Mouse (Mus musculus) intestine, embryonic 15.5 days (tissue): ENCODE data around the gene Cplx1. TPM values are rescaled to one million over a fixed set of nuclear protein-coding genes. Genes with fewer than 3 reads are reported as not detected.
A peak's percentile ranks its signal among the peaks of the same experiment; 100 is the strongest.

Experiments used
- ATAC-seq: fragments of 200-750 bp; cut with Nextera tagmentation; 2 replicates; pipeline ENCODE4 v1.8.0; 2017; ENCODE audit warnings: moderate TSS enrichment, moderate library complexity
- H3K27ac ChIP-seq: fragments of 300-500 bp; sonication (generic); 2 replicates; pipeline ENCODE4 v1.5.1; 2015; ENCODE audit warnings: mild to moderate bottlenecking, inconsistent platforms
- H3K27me3 ChIP-seq: fragments of 300-500 bp; sonication (generic); replicated peaks from 2 replicates; pipeline ENCODE4 v1.6.1; 2015; ENCODE audit warnings: inconsistent platforms
- H3K36me3 ChIP-seq: fragments of 300-500 bp; sonication (generic); 2 replicates; pipeline ENCODE4 v1.6.1; 2015; ENCODE audit warnings: inconsistent platforms
- H3K4me1 ChIP-seq: fragments of 300-500 bp; sonication (generic); replicated peaks from 2 replicates; pipeline ENCODE4 v1.6.1; 2015; ENCODE audit warnings: inconsistent platforms
- H3K4me2 ChIP-seq: fragments of 300-500 bp; sonication (generic); replicated peaks from 2 replicates; pipeline ENCODE4 v1.6.1; 2015; ENCODE audit warnings: mild to moderate bottlenecking, inconsistent platforms
- H3K4me3 ChIP-seq: fragments of 300-500 bp; sonication (generic); replicated peaks from 2 replicates; pipeline ENCODE4 v1.5.1; 2015; ENCODE audit warnings: inconsistent platforms
- H3K9ac ChIP-seq: fragments of 300-500 bp; sonication (generic); 2 replicates; pipeline ENCODE4 v1.6.1; 2015; ENCODE audit warnings: inconsistent platforms
- H3K9me3 ChIP-seq: fragments of 300-500 bp; sonication (generic); 2 replicates; pipeline ENCODE4 v1.6.1; 2016; ENCODE audit warnings: inconsistent platforms
- whole genome bisulfite sequencing: fragments of 180-500 bp; shearing (Covaris S2); methylation state at CpG from one replicate; pipeline ENCODE4 v1.1.7; 2015; 5-methylcytosine and 5-hydroxymethylcytosine counted together
- polyA plus RNA-seq: library from polyadenylated mRNA; unstranded; fragments of >200 nt; fragmentation: Nextera tagmentation; extraction: Ambion mirVana; gene quantifications from 2 replicates; pipeline ENCODE4 v1.2.1, GENCODE M21; 2015

The Cplx1 gene
- 3.0 and 3.3 TPM in 2 replicates for polyA plus RNA-seq

- Histone ChIP-seq H3K9me3 (no peaks in the 10 kb centered on the region), H3K4me2 (peak within 1 kb of the TSS; percentile 69), H3K4me3 (peak within 1 kb of the TSS; percentile 31), H3K36me3 (no peaks in the 10 kb centered on the region), H3K27me3 (peaks cover 32% of the 10 kb centered on the region), H3K4me1 (peaks cover 7% of the 10 kb centered on the region; the same call in 1 of the 2 replicates), H3K9ac (no peak within 1 kb of the TSS), H3K27ac (no peak within 1 kb of the TSS)
- ATAC-seq = peak; percentile 87
- WGBS = 1% methylated on average over 52 of the region's 56 CpGs
These were observed at the start of gene Cplx1 for GRCm38 (mm10) chr5:108549489-108550206. Gene Cplx1, minus strand, starts transcription at chr5:108550024.

- WGBS = 95% methylated on average over 3 of the region's 3 CpGs
- no peak for ATAC-seq
- H3K27ac ChIP-seq = no peak overlapping the region
- no peak overlapping the region for H3K4me3 ChIP-seq
- H3K27me3 ChIP-seq = no peaks in the 10 kb centered on the region
- H3K4me1 ChIP-seq = no peaks in the 10 kb centered on the region
- H3K36me3 ChIP-seq = peaks cover 60% of the 10 kb centered on the region
- H3K9me3 ChIP-seq = no peaks in the 10 kb centered on the region
- H3K4me2 ChIP-seq = no peak overlapping the region
- no peak overlapping the region for H3K9ac ChIP-seq
These were observed 31.6 kb upstream of the Cplx1 start for GRCm38 (mm10) chr5:108581361-108581891.

GRCm38 (mm10) chr5:108573054-108573453 lies 23.2 kb upstream of the Cplx1 start:
- no peak for ATAC-seq
- Histone ChIP-seq H3K27me3 (no peaks in the 10 kb centered on the region), H3K9ac (no peak overlapping the region), H3K4me3 (no peak overlapping the region), H3K27ac (no peak overlapping the region), H3K9me3 (no peaks in the 10 kb centered on the region), H3K36me3 (peaks cover 33% of the 10 kb centered on the region), H3K4me2 (no peak overlapping the region), H3K4me1 (no peaks in the 10 kb centered on the region)
- WGBS = 86% methylated on average over 6 of the region's 6 CpGs

GRCm38 (mm10) chr5:108570991-108571390 lies 21.2 kb upstream of the Cplx1 start:
- Histone ChIP-seq H3K4me3 (no peak overlapping the region), H3K36me3 (peaks cover 31% of the 10 kb centered on the region), H3K27ac (no peak overlapping the region), H3K4me2 (no peak overlapping the region), H3K27me3 (no peaks in the 10 kb centered on the region), H3K4me1 (no peaks in the 10 kb centered on the region), H3K9ac (no peak overlapping the region), H3K9me3 (no peaks in the 10 kb centered on the region)
- 79% methylated on average over 1 of the region's 1 CpGs for WGBS
- no peak for ATAC-seq

GRCm38 (mm10) chr5:108567104-108567503 lies 17.3 kb upstream of the Cplx1 start:
- H3K27ac ChIP-seq = no peak overlapping the region
- no peak for ATAC-seq
- no peak overlapping the region for H3K4me2 ChIP-seq
- no peaks in the 10 kb centered on the region for H3K27me3 ChIP-seq
- H3K4me1 ChIP-seq = no peaks in the 10 kb centered on the region
- WGBS = 95% methylated on average over 2 of the region's 2 CpGs
- peaks cover 24% of the 10 kb centered on the region for H3K36me3 ChIP-seq
- no peak overlapping the region for H3K4me3 ChIP-seq
- no peak overlapping the region for H3K9ac ChIP-seq
- H3K9me3 ChIP-seq = no peaks in the 10 kb centered on the region

GRCm38 (mm10) chr5:108566523-108566922 lies 16.7 kb upstream of the Cplx1 start:
- Histone ChIP-seq H3K27ac (no peak overlapping the region), H3K4me3 (no peak overlapping the region), H3K9me3 (no peaks in the 10 kb centered on the region), H3K36me3 (peaks cover 20% of the 10 kb centered on the region), H3K4me1 (no peaks in the 10 kb centered on the region), H3K9ac (no peak overlapping the region), H3K4me2 (no peak overlapping the region), H3K27me3 (no peaks in the 10 kb centered on the region)
- WGBS = 92% methylated on average over 4 of the region's 4 CpGs
- ATAC-seq = no peak

- H3K36me3 ChIP-seq = peaks cover 16% of the 10 kb centered on the region
- no peak overlapping the region for H3K27ac ChIP-seq
- H3K9ac ChIP-seq = no peak overlapping the region
- H3K27me3 ChIP-seq = no peaks in the 10 kb centered on the region
- WGBS = 85% methylated on average over 2 of the region's 2 CpGs
- no peaks in the 10 kb centered on the region for H3K4me1 ChIP-seq
- no peaks in the 10 kb centered on the region for H3K9me3 ChIP-seq
- H3K4me2 ChIP-seq = no peak overlapping the region
- ATAC-seq = no peak
- H3K4me3 ChIP-seq = no peak overlapping the region
These were observed 15.6 kb upstream of the Cplx1 start for GRCm38 (mm10) chr5:108565381-108565780.

GRCm38 (mm10) chr5:108564346-108564745 lies 14.5 kb upstream of the Cplx1 start:
- 87% methylated on average over 3 of the region's 3 CpGs for WGBS
- no peaks in the 10 kb centered on the region for H3K9me3 ChIP-seq
- no peaks in the 10 kb centered on the region for H3K4me1 ChIP-seq

GRCm38 (mm10) chr5:108562483-108562882 lies 12.7 kb upstream of the Cplx1 start:
- Histone ChIP-seq H3K4me2 (no peak overlapping the region), H3K27ac (no peak overlapping the region), H3K4me3 (no peak overlapping the region), H3K9me3 (no peaks in the 10 kb centered on the region), H3K9ac (no peak overlapping the region), H3K27me3 (no peaks in the 10 kb centered on the region), H3K4me1 (no peaks in the 10 kb centered on the region), H3K36me3 (0 out of 2 replicates have a peak, but pooled peaks cover 1% of the 10 kb centered on the region)
- peak; percentile 73; the same call in 1 of the 2 replicates for ATAC-seq
- 73% methylated on average over 2 of the region's 2 CpGs for WGBS

More at GRCm38 (mm10) chr5:108564346-108564745, 14.5 kb upstream of the Cplx1 start:
- no peak for ATAC-seq
- no peak overlapping the region for H3K4me2 ChIP-seq
- no peaks in the 10 kb centered on the region for H3K27me3 ChIP-seq
- H3K27ac ChIP-seq = no peak overlapping the region
- no peak overlapping the region for H3K4me3 ChIP-seq
- H3K36me3 ChIP-seq = peaks cover 6% of the 10 kb centered on the region
- H3K9ac ChIP-seq = no peak overlapping the region

- Histone ChIP-seq H3K27me3 (0 out of 2 replicates have a peak, but pooled peaks cover 3% of the 10 kb centered on the region), H3K36me3 (no peaks in the 10 kb centered on the region), H3K4me3 (no peak overlapping the region), H3K9me3 (no peaks in the 10 kb centered on the region), H3K27ac (no peak overlapping the region), H3K9ac (no peak overlapping the region), H3K4me2 (no peak overlapping the region), H3K4me1 (no peaks in the 10 kb centered on the region)
- WGBS = 74% methylated on average over 4 of the region's 4 CpGs
- no peak for ATAC-seq
These were observed 7.2 kb upstream of the Cplx1 start for GRCm38 (mm10) chr5:108556986-108557385.

GRCm38 (mm10) chr5:108554041-108554440 lies 4.2 kb upstream of the Cplx1 start:
- Histone ChIP-seq H3K4me3 (no peak overlapping the region), H3K9ac (no peak overlapping the region), H3K4me1 (peaks cover 7% of the 10 kb centered on the region; the same call in 1 of the 2 replicates), H3K9me3 (no peaks in the 10 kb centered on the region), H3K27me3 (peaks cover 27% of the 10 kb centered on the region), H3K4me2 (no peak overlapping the region), H3K36me3 (no peaks in the 10 kb centered on the region), H3K27ac (no peak overlapping the region)
- ATAC-seq = no peak
- WGBS = 63% methylated on average over 1 of the region's 1 CpGs

GRCm38 (mm10) chr5:108550207-108550594 lies 377 bp upstream of the Cplx1 start:
- H3K36me3 ChIP-seq = no peaks in the 10 kb centered on the region
- no peak overlapping the region for H3K27ac ChIP-seq
- no peaks in the 10 kb centered on the region for H3K9me3 ChIP-seq
- WGBS = 2% methylated on average over 16 of the region's 16 CpGs
- peaks cover 32% of the 10 kb centered on the region for H3K27me3 ChIP-seq
- H3K4me2 ChIP-seq = peak overlapping the region; percentile 69
- 0 out of 2 replicates have a peak, but pooled peaks have one; percentile 26 for ATAC-seq
- H3K4me3 ChIP-seq = peak overlapping the region; percentile 31
- peaks cover 7% of the 10 kb centered on the region; the same call in 1 of the 2 replicates for H3K4me1 ChIP-seq
- no peak overlapping the region for H3K9ac ChIP-seq

GRCm38 (mm10) chr5:108549137-108549488 lies 711 bp downstream of the Cplx1 start:
- Histone ChIP-seq H3K9ac (no peak overlapping the region), H3K9me3 (no peaks in the 10 kb centered on the region), H3K36me3 (no peaks in the 10 kb centered on the region), H3K4me1 (peaks cover 7% of the 10 kb centered on the region; the same call in 1 of the 2 replicates), H3K4me2 (peak overlapping the region; percentile 69), H3K27ac (no peak overlapping the region), H3K27me3 (peaks cover 32% of the 10 kb centered on the region), H3K4me3 (0 out of 2 replicates have a peak overlapping the region, but pooled peaks have one; percentile 31)
- ATAC-seq = no peak
- 24% methylated on average over 7 of the region's 7 CpGs for WGBS
